Mouse (Mus musculus) erythroblast, embryonic 14.5 days (primary cell): ENCODE results near the gene Fads6.

Source experiments
- GATA1 ChIP-seq: IDR thresholded peaks from 2 replicates; pipeline ENCODE4 v1.6.1; 2012; ENCODE audit warnings: low read length, inconsistent platforms, mixed read lengths
- TAL1 ChIP-seq: IDR thresholded peaks from 3 replicates; pipeline ENCODE4 v1.6.1; 2012; ENCODE audit warnings: low read length, inconsistent platforms, mixed read lengths

- TF ChIP-seq GATA1 (no peak), TAL1 (no peak)
These were observed 46.2 kb downstream of the Fads6 start for GRCm38 (mm10) chr11:115251258-115251657.
